Mouse (Mus musculus) liver, postnatal 0 days (tissue): ENCODE measurements around the gene Bfsp2.

Experiments used
- CTCF ChIP-seq: sonication (generic); IDR thresholded peaks from 2 replicates; pipeline ENCODE4 v1.5.1; 2016; ENCODE audit warnings: antibody characterized with exemption, low read depth
- EP300 ChIP-seq: IDR thresholded peaks from 2 replicates; pipeline ENCODE4 v1.6.1; 2016; ENCODE audit warnings: antibody characterized with exemption, low read depth, mild to moderate bottlenecking

- TF ChIP-seq EP300 (no peak), CTCF (0 out of 2 replicates have a peak, but pooled peaks have one; percentile 13)
Observed at GRCm38 (mm10) chr9:103444656-103445055, 35.6 kb downstream of the Bfsp2 start.
